Mouse (Mus musculus): ENCODE measurements around the gene Agap1.

DNA sequence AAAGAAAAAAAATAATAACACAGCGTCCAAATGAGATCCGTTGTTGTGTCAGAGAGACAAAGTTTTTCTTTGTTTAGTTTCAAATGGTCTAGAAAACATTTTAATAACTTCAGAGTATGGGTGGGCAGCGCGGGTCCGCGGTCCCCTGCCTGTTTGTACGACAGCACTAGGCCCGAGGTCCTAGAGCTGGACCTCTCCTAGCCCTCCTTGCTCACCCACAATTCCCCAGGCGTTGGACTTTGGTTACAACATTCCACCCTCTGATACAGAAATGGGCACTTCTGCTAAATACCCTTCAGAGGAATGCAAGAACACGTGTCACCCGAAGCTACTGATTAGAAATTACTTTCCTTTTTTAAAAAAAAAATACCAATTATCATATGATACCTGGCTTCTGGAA, 296.7 kb downstream of the Agap1 start:
- TF ChIP-seq USF2 (IDR thresholded peaks at IDR 0.05; ENCODE audit: borderline replicate concordance in 1 of 2, insufficient read depth in 1 of 2, low read depth in 1 of 2, low read length in 2 of 2) (no peak), E2F4 (IDR thresholded peaks at IDR 0.05; ENCODE audit: borderline replicate concordance, low read depth, low read length) (no peak), USF1 (IDR thresholded peaks at IDR 0.05; ENCODE audit: low read depth, low read length) (no peak), NRF1 (IDR thresholded peaks at IDR 0.05; ENCODE audit: insufficient read depth, low read depth, low read length, poor library complexity, severe bottlenecking) (no peak), CTCF (IDR thresholded peaks at IDR 0.05 in 2 of 3, conservative IDR thresholded peaks at IDR 0.05 in 1 of 3; ENCODE audit: control insufficient read depth in 1 of 3, insufficient read depth in 1 of 3, low read depth in 2 of 3, low read length in 3 of 3, poor library complexity in 1 of 3, severe bottlenecking in 1 of 3) (no peak), EP300 (IDR thresholded peaks at IDR 0.05; ENCODE audit: low read depth in 1 of 2, low read length in 2 of 2) (no peak), POLR2A (IDR thresholded peaks at IDR 0.05; ENCODE audit: control insufficient read depth in 1 of 2, insufficient read depth in 1 of 2, low read depth in 1 of 2, low read length in 2 of 2, poor library complexity in 1 of 2) (no peak), POLR2AphosphoS5 (IDR thresholded peaks at IDR 0.05; ENCODE audit: borderline replicate concordance, low read depth, low read length) (no peak), CHD2 (IDR thresholded peaks at IDR 0.05; ENCODE audit: low read length) (no peak), GABPA (IDR thresholded peaks at IDR 0.05; ENCODE audit: low read depth, low read length) (no peak), TCF12 (IDR thresholded peaks at IDR 0.05; ENCODE audit: low read depth, low read length) (no peak), ZC3H11A (IDR thresholded peaks at IDR 0.05; ENCODE audit: low read depth, low read length) (no peak), HCFC1 (IDR thresholded peaks at IDR 0.05; ENCODE audit: low read depth, low read length) (no peak)

Data from MEL (cell line).